Mouse (Mus musculus): ENCODE results near the gene Hoxb7.

- TF ChIP-seq CTCF (IDR thresholded peaks at IDR 0.05; ENCODE audit: low read depth): no peak
- TF ChIP-seq EP300 (IDR thresholded peaks at IDR 0.05; ENCODE audit: low read depth): no peak
These were observed 35.5 kb upstream of the Hoxb7 start for GRCm38 (mm10) chr11:96250901-96251300.
